Mouse (Mus musculus): ENCODE data around the gene Nhlrc2. TPM values are rescaled to one million over a fixed set of nuclear protein-coding genes. Genes with fewer than 3 reads are reported as not detected.

Nhlrc2 gene
- total and polyA plus RNA-seq, 3 experiments = 22.4 to 37.6 (median 34.7) TPM

- Histone ChIP-seq H3K9me3 (replicated peaks; ENCODE audit: insufficient read depth, low read length) (no peaks in the 10 kb centered on the region), H3K79me2 (ENCODE audit: control insufficient read depth, insufficient read depth, low read length, poor library complexity) (no peaks in the 10 kb centered on the region), H3K27ac (ENCODE audit: control insufficient read depth, low read depth, low read length) (no peak overlapping the region), H3K4me3 (ENCODE audit: control insufficient read depth in 1 of 2, insufficient read depth in 1 of 2, low read depth in 2 of 2, low read length in 2 of 2) (no peak overlapping the region), H3K4me1 (ENCODE audit: control insufficient read depth in 1 of 2, insufficient read depth in 2 of 2, low read length in 2 of 2) (peaks cover 11 to 14% of the 10 kb centered on the region in 2 experiments), H3K27me3 (ENCODE audit: control insufficient read depth in 1 of 2, insufficient read depth in 2 of 2, low read length in 2 of 2) (no peaks in the 10 kb centered on the region), H3K9ac (ENCODE audit: control insufficient read depth, low read depth, low read length, poor library complexity, severe bottlenecking) (no peak overlapping the region), H3K36me3 (ENCODE audit: control insufficient read depth in 1 of 2, insufficient read depth in 2 of 2, low read length in 2 of 2) (peaks cover 26 to 44% of the 10 kb centered on the region in 2 experiments)
- no peak for DNase-seq (ENCODE audit: low read depth, low spot score)
- TF ChIP-seq KAT2A (conservative IDR thresholded peaks at IDR 0.05; ENCODE audit: low read depth, low read length) = no peak
- no peak for TF ChIP-seq POLR2AphosphoS2 (IDR thresholded peaks at IDR 0.05; ENCODE audit: low read length)
- TF ChIP-seq HCFC1 (IDR thresholded peaks at IDR 0.05; ENCODE audit: low read depth, low read length) = no peak
- no peak for TF ChIP-seq TBP (IDR thresholded peaks at IDR 0.05; ENCODE audit: low read depth, low read length)
- TF ChIP-seq MEF2A (IDR thresholded peaks at IDR 0.05; ENCODE audit: extremely low read depth, insufficient replicate concordance, low read depth, low read length, poor library complexity, severe bottlenecking) = no peak
- TF ChIP-seq JUND (IDR thresholded peaks at IDR 0.05; ENCODE audit: low read depth, low read length) = no peak
- TF ChIP-seq RAD21 (IDR thresholded peaks at IDR 0.05; ENCODE audit: low read depth, low read length) = no peak
- no peak for TF ChIP-seq MXI1 (IDR thresholded peaks at IDR 0.05; ENCODE audit: low read depth, low read length)
- TF ChIP-seq MYC (IDR thresholded peaks at IDR 0.05; ENCODE audit: low read depth, low read length) = no peak
- no peak for TF ChIP-seq SIN3A (IDR thresholded peaks at IDR 0.05; ENCODE audit: low read length)
- no peak for TF ChIP-seq ZKSCAN1 (IDR thresholded peaks at IDR 0.05; ENCODE audit: low read depth, low read length)
- no peak for TF ChIP-seq NELFE (IDR thresholded peaks at IDR 0.05; ENCODE audit: low read depth, low read length)
- TF ChIP-seq TCF12 (IDR thresholded peaks at IDR 0.05; ENCODE audit: low read depth, low read length) = no peak
- no peak for TF ChIP-seq TAL1 (IDR thresholded peaks at IDR 0.05; ENCODE audit: low read length)
- TF ChIP-seq USF2 (IDR thresholded peaks at IDR 0.05; ENCODE audit: borderline replicate concordance in 1 of 2, insufficient read depth in 1 of 2, low read depth in 1 of 2, low read length in 2 of 2) = no peak
- no peak for TF ChIP-seq CTCF (IDR thresholded peaks at IDR 0.05 in 2 of 3, conservative IDR thresholded peaks at IDR 0.05 in 1 of 3; ENCODE audit: control insufficient read depth in 1 of 3, insufficient read depth in 1 of 3, low read depth in 2 of 3, low read length in 3 of 3, poor library complexity in 1 of 3, severe bottlenecking in 1 of 3)
Measured at GRCm38 (mm10) chr19:56584288-56584687, 36.2 kb downstream of the Nhlrc2 start.

GRCm38 (mm10) chr19:56586320-56586719 is 38.3 kb downstream of the Nhlrc2 start:
- H3K36me3 ChIP-seq (ENCODE audit: control insufficient read depth in 1 of 2, insufficient read depth in 2 of 2, low read length in 2 of 2) = peaks cover 26 to 50% of the 10 kb centered on the region in 2 experiments

More at GRCm38 (mm10) chr19:56586320-56586719, 38.3 kb downstream of the Nhlrc2 start:
- DNase-seq (ENCODE audit: low read depth, low spot score) = no peak
- Histone ChIP-seq H3K4me1 (ENCODE audit: control insufficient read depth in 1 of 2, insufficient read depth in 2 of 2, low read length in 2 of 2) (peaks cover 11 to 14% of the 10 kb centered on the region in 2 experiments), H3K9me3 (replicated peaks; ENCODE audit: insufficient read depth, low read length) (no peaks in the 10 kb centered on the region), H3K27me3 (ENCODE audit: control insufficient read depth in 1 of 2, insufficient read depth in 2 of 2, low read length in 2 of 2) (no peaks in the 10 kb centered on the region), H3K4me3 (ENCODE audit: control insufficient read depth in 1 of 2, insufficient read depth in 1 of 2, low read depth in 2 of 2, low read length in 2 of 2) (no peak overlapping the region), H3K79me2 (ENCODE audit: control insufficient read depth, insufficient read depth, low read length, poor library complexity) (no peaks in the 10 kb centered on the region), H3K27ac (ENCODE audit: control insufficient read depth, low read depth, low read length) (no peak overlapping the region), H3K9ac (ENCODE audit: control insufficient read depth, low read depth, low read length, poor library complexity, severe bottlenecking) (no peak overlapping the region)
- TF ChIP-seq POLR2AphosphoS2 (IDR thresholded peaks at IDR 0.05; ENCODE audit: low read length) = no peak
- no peak for TF ChIP-seq NELFE (IDR thresholded peaks at IDR 0.05; ENCODE audit: low read depth, low read length)
- no peak for TF ChIP-seq ELF1 (IDR thresholded peaks at IDR 0.05; ENCODE audit: low read depth, low read length)
- no peak for TF ChIP-seq ZC3H11A (IDR thresholded peaks at IDR 0.05; ENCODE audit: low read depth, low read length)
